Mouse (Mus musculus): Measurements from ENCODE around the gene Birc3.
A peak's percentile ranks its signal among the peaks of the same experiment; 100 is the strongest.
"Not testable (repeated sequence)": the region's sequence is repeated elsewhere in the genome, so short reads cannot be mapped to it uniquely, and the experiment has no call there.

The Birc3 gene

GRCm38 (mm10) chr9:7867981-7868380 lies 5.0 kb downstream of the Birc3 start:
- no peak for DNase-seq (ENCODE audit: low spot score in 2 of 2)

GRCm38 (mm10) chr9:7866981-7867380 lies 6.0 kb downstream of the Birc3 start:
- DNase-seq (ENCODE audit: low spot score in 2 of 2), result not testable (repeated sequence)

- no peak for DNase-seq (ENCODE audit: low spot score in 2 of 2)
Observed at GRCm38 (mm10) chr9:7860976-7861375, 12.0 kb downstream of the Birc3 start.

GRCm38 (mm10) chr9:7855912-7856311 lies 17.1 kb downstream of the Birc3 start:
- DNase-seq (ENCODE audit: low spot score in 2 of 2), result no peak

GRCm38 (mm10) chr9:7855374-7855773 lies 17.6 kb downstream of the Birc3 start:
- DNase-seq (ENCODE audit: low spot score in 2 of 2), result no peak

GRCm38 (mm10) chr9:7854196-7854595 lies 18.8 kb downstream of the Birc3 start:
- DNase-seq (ENCODE audit: low spot score in 2 of 2), result not testable (repeated sequence)

- DNase-seq (ENCODE audit: low spot score in 2 of 2), result no peak
Observed at GRCm38 (mm10) chr9:7852346-7853230, 20.4 kb downstream of the Birc3 start.

GRCm38 (mm10) chr9:7851841-7852240 lies 21.1 kb downstream of the Birc3 start:
- DNase-seq (ENCODE audit: low spot score in 2 of 2), result no peak

- no peak for DNase-seq (ENCODE audit: low spot score in 2 of 2)
Observed at GRCm38 (mm10) chr9:7848191-7848590, 24.8 kb downstream of the Birc3 start.

GRCm38 (mm10) chr9:7846667-7847199 lies 26.3 kb downstream of the Birc3 start:
- no peak for DNase-seq (ENCODE audit: low spot score in 2 of 2)

- no peak for DNase-seq (ENCODE audit: low spot score in 2 of 2)
Observed at GRCm38 (mm10) chr9:7845216-7845895, 27.6 kb downstream of the Birc3 start.

GRCm38 (mm10) chr9:7841221-7841620 lies 31.8 kb downstream of the Birc3 start:
- no peak for DNase-seq (ENCODE audit: low spot score in 2 of 2)

- DNase-seq (ENCODE audit: low spot score in 2 of 2), result no peak
Observed at GRCm38 (mm10) chr9:7837806-7838440, 35.1 kb downstream of the Birc3 start.

- peak; percentile 91 to 95 for DNase-seq (ENCODE audit: low spot score in 2 of 2)
Observed at GRCm38 (mm10) chr9:7836905-7837805, 35.8 kb downstream of the Birc3 start, which contains the start of gene Birc2. Gene Birc2 (minus strand): TSS chr9:7837064.

GRCm38 (mm10) chr9:7836331-7836730 lies 36.7 kb downstream of the Birc3 start:
- peak; percentile 35 to 41 for DNase-seq (ENCODE audit: low spot score in 2 of 2)

- no peak for DNase-seq (ENCODE audit: low spot score in 2 of 2)
Observed at GRCm38 (mm10) chr9:7835302-7835701, 37.7 kb downstream of the Birc3 start.

GRCm38 (mm10) chr9:7833421-7833820 lies 39.6 kb downstream of the Birc3 start:
- no peak for DNase-seq (ENCODE audit: low spot score in 2 of 2)

GRCm38 (mm10) chr9:7829531-7830528 lies 43.2 kb downstream of the Birc3 start:
- DNase-seq (ENCODE audit: low spot score in 2 of 2), result no peak

GRCm38 (mm10) chr9:7828706-7829105 lies 44.3 kb downstream of the Birc3 start:
- no peak for DNase-seq (ENCODE audit: low spot score in 2 of 2)

GRCm38 (mm10) chr9:7824916-7825315 lies 48.1 kb downstream of the Birc3 start:
- no peak for DNase-seq (ENCODE audit: low spot score in 2 of 2)
